Mouse (Mus musculus): ENCODE measurements around the gene Hdac7.

DNA sequence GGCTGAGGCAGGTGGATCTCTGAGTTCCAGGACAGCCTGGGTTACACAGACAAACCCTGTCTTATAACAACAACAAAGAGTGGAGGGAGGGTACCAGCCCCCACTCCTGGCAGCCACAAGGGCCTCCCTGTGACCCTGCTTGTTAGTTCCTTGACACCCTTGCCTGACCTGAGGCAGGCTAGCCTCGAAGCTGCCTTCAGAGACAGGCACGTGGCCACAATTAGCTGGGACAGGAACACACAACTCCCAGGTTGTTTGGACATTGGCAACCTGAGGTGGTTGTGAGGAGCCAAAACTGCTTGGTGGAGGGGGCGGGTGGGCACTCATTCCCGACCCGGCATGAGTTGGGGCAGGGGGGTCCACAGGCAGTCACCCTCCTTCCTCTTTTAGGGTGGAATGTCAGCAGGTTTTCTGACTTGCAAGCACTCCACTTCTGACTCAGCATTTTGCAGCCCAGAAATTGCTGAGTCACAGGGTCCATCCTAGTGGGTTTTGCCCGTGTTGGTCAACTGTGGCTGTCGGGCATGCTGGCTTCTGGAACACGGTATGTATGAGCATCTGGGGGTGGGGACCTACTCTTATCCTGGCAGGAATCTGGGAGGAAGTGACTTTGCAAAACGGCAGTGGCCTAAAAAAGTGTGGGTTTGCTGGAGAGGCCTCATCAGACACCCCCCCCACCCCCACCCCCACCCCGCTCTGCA lies 57.7 kb downstream of the Hdac7 start:
- no peak for TF ChIP-seq CTCF (IDR thresholded peaks at IDR 0.05; ENCODE audit: insufficient read depth, low read depth, low read length)
- TF ChIP-seq POLR2A (IDR thresholded peaks at IDR 0.05; ENCODE audit: insufficient read depth, low read depth, low read length): no peak

Data from olfactory bulb, adult 2 months (tissue).